Mouse (Mus musculus) CD4-positive, CD25-positive, alpha-beta regulatory T cell (primary cell): ENCODE results near the gene Gm17677. TPM values are rescaled to one million over a fixed set of nuclear protein-coding genes. Genes with fewer than 3 reads are reported as not detected.

Experiments used
- polyA plus RNA-seq: library from polyadenylated mRNA; unstranded; fragments of 100-300 nt; shearing (Covaris generic); gene quantifications from one replicate; pipeline ENCODE4 v1.2.1, GENCODE M21; 2017

Gene Gm17677
- polyA plus RNA-seq = not detected

DNA sequence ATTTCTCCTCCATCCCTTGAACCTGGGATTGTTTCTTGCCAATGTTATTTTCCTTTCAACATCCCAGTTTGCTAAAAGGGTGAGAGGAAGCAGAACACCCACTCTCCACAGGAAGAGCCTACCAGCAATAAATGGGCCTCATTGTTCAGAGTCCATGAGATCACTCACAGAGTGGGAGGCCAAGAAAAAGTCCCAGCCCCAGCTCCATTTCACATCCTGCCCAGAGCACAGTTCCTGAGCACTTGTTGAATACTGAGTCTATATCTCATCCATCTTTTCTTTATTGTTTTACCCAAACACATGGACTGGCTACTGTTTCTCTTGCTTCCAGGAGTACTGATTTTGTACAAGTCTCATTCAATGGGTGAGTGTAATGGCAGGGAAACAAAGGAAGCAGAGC is at the start of gene Gm17677:
Gene Gm17677 (plus strand): TSS at position 301 of the 400 bp plus-strand sequence.

DNA sequence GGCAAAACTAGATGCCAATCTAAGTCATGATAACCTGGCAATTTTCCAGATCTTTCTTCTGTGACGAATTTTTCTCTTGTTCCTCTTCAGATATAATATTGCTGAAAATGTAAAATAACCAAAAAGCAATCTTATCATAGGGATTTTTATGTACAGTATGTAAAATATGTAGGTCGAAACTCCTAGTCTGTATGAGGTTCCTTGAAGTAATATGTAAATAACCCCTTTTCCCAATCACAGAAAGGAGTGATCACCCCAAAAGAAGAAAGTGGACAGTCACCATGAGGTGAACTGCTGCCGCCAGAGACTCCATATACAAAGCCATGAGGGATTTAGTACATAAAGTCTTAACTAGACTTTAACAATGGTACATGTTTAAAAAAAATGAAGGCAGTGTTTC is 37.2 kb downstream of the Gm17677 start, which contains the start of gene Gm17727:
Gene Gm17727 (minus strand): TSS at position 101 of the 400 bp plus-strand sequence.

DNA sequence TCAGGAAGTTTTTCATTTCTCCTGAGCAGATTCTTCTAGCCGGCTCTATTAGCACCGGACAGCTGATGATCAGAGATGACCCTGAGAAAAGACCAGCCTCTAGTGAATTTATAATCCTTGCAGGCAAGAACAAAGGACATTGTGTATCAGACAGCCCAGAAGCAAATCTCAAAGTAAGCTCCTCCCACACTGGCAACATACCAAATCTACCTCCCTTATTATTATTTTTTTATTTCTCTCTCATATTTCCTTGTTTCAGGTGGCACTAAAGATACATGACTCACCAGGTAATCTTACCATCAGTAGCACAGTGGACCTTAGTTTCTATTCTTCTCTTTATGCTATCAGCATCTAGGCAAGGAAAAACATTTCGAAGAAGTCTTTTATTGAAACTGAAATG is 49.2 kb downstream of the Gm17677 start, which contains the start of the genes Gm27235 and D730048I06Rik:
Gene Gm27235 (minus strand): TSS at position 101 of the 400 bp plus-strand sequence.
Gene D730048I06Rik (minus strand): TSS at position 112 of the 400 bp plus-strand sequence.

Other genes starting within 250 kb of the Gm17677 start
- not detected for gene Gm1113, start 222.8 kb upstream of the Gm17677 start, polyA plus RNA-seq
- 0.04 TPM for gene Ddx25, start 182.5 kb upstream of the Gm17677 start, polyA plus RNA-seq
- 34.9 TPM for gene Pus3, start 182.5 kb upstream of the Gm17677 start, polyA plus RNA-seq
- gene Pate2, start 170.8 kb upstream of the Gm17677 start, polyA plus RNA-seq = 0.31 TPM
- gene Hyls1, start 170.7 kb upstream of the Gm17677 start, polyA plus RNA-seq = 6.3 TPM
- not detected for gene Pate4, start 129.1 kb upstream of the Gm17677 start, polyA plus RNA-seq
- gene Pate3, start 92.8 kb upstream of the Gm17677 start, polyA plus RNA-seq = not detected
- gene Pate1, start 53.7 kb upstream of the Gm17677 start, polyA plus RNA-seq = not detected
- not detected for gene Gm17727, start 37.1 kb downstream of the Gm17677 start, polyA plus RNA-seq
- gene Gm27235, start 49.1 kb downstream of the Gm17677 start, polyA plus RNA-seq = not detected
- not detected for gene D730048I06Rik, start 49.1 kb downstream of the Gm17677 start, polyA plus RNA-seq
- gene 9230110F15Rik, start 103.1 kb downstream of the Gm17677 start, polyA plus RNA-seq = not detected
- not detected for gene 9230113P08Rik, start 167.4 kb downstream of the Gm17677 start, polyA plus RNA-seq